Mouse (Mus musculus) forebrain, embryonic 12.5 days (tissue): ENCODE data around the gene Itgb8. TPM values are rescaled to one million over a fixed set of nuclear protein-coding genes. Genes with fewer than 3 reads are reported as not detected.

Experiments
- ATAC-seq: fragments of 200-750 bp; cut with Nextera tagmentation; 2 replicates; pipeline ENCODE4 v1.8.0; 2017; ENCODE audit warnings: moderate TSS enrichment; ENCODE audit not compliant: low FRiP score
- H3K27ac ChIP-seq: fragments of 300-500 bp; sonication (generic); 2 replicates; pipeline ENCODE4 v1.5.1; 2016; ENCODE audit warnings: mild to moderate bottlenecking
- H3K27me3 ChIP-seq: fragments of 300-500 bp; sonication (generic); 2 replicates; pipeline ENCODE4 v1.6.1; 2016; ENCODE audit warnings: mild to moderate bottlenecking
- H3K36me3 ChIP-seq: fragments of 300-500 bp; sonication (generic); replicated peaks from 2 replicates; pipeline ENCODE4 v1.6.1; 2016; ENCODE audit warnings: mild to moderate bottlenecking
- H3K4me1 ChIP-seq: fragments of 300-500 bp; sonication (generic); 2 replicates; pipeline ENCODE4 v1.6.1; 2016
- H3K4me2 ChIP-seq: fragments of 300-500 bp; sonication (generic); 2 replicates; pipeline ENCODE4 v1.6.1; 2016; ENCODE audit warnings: mild to moderate bottlenecking, moderate library complexity
- H3K4me3 ChIP-seq: fragments of 300-500 bp; sonication (generic); replicated peaks from 2 replicates; pipeline ENCODE4 v1.5.1; 2016; ENCODE audit warnings: mild to moderate bottlenecking
- H3K9ac ChIP-seq: fragments of 300-500 bp; sonication (generic); 2 replicates; pipeline ENCODE4 v1.6.1; 2016; ENCODE audit warnings: mild to moderate bottlenecking
- H3K9me3 ChIP-seq: fragments of 300-500 bp; sonication (generic); 2 replicates; pipeline ENCODE4 v1.6.1; 2016
- WGBS: fragments of 180-500 bp; shearing (Covaris S2); methylation state at CpG from one replicate; pipeline ENCODE4 v1.1.7; 2016; 5-methylcytosine and 5-hydroxymethylcytosine counted together
- polyA plus RNA-seq: library from polyadenylated mRNA; unstranded; fragments of >200 nt; fragmentation: Nextera tagmentation; extraction: Ambion mirVana; gene quantifications from 2 replicates; pipeline ENCODE4 v1.2.1, GENCODE M21; 2016

The Itgb8 gene
- polyA plus RNA-seq, 1 experiment from 2014 or later = 22.1 TPM

DNA sequence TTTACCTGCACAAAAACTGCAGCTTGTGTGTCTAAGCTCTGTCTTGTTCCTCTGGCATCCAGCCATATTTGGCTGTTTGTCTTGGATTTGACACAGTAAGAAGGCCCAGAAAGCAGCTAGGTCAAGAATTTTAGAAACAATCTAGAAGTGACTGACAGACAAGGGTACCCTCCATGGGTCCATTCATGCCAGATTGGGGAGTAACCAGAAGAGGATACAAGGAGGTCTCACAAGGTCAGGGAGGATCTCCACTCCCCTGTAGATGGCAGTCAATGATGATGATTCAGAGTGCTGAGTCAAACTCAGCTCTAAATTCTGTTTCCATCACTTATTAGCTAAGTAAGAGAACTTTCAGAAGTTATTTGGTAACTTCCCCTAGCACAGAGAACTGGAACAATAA lies 8.2 kb downstream of the Itgb8 start:
- H3K9ac ChIP-seq = no peak overlapping the region
- H3K9me3 ChIP-seq = no peaks in the 10 kb centered on the region
- H3K4me2 ChIP-seq = no peak overlapping the region
- no peak overlapping the region for H3K4me3 ChIP-seq
- no peaks in the 10 kb centered on the region for H3K27me3 ChIP-seq
- H3K36me3 ChIP-seq = peaks cover 4% of the 10 kb centered on the region; the same call in 1 of the 2 replicates
- no peak overlapping the region for H3K27ac ChIP-seq
- peaks cover 15% of the 10 kb centered on the region for H3K4me1 ChIP-seq
- ATAC-seq = no peak

- H3K27ac ChIP-seq = no peak overlapping the region
- WGBS = 91% methylated on average over 2 of the region's 2 CpGs
- peaks cover 4% of the 10 kb centered on the region; the same call in 1 of the 2 replicates for H3K36me3 ChIP-seq
- H3K4me2 ChIP-seq = no peak overlapping the region
- no peak for ATAC-seq
- H3K27me3 ChIP-seq = no peaks in the 10 kb centered on the region
- H3K9me3 ChIP-seq = no peaks in the 10 kb centered on the region
- peaks cover 11% of the 10 kb centered on the region; the same call in 1 of the 2 replicates for H3K4me1 ChIP-seq
- no peak overlapping the region for H3K4me3 ChIP-seq
- no peak overlapping the region for H3K9ac ChIP-seq
These were observed 9.0 kb downstream of the Itgb8 start for GRCm38 (mm10) chr12:119229601-119230000.

GRCm38 (mm10) chr12:119227898-119228297 lies 10.7 kb downstream of the Itgb8 start:
- no peak for ATAC-seq
- H3K36me3 ChIP-seq = peaks cover 4% of the 10 kb centered on the region; the same call in 1 of the 2 replicates
- H3K27me3 ChIP-seq = no peaks in the 10 kb centered on the region
- no peak overlapping the region for H3K27ac ChIP-seq
- no peak overlapping the region for H3K4me3 ChIP-seq
- WGBS = 53% methylated on average over 1 of the region's 1 CpGs
- no peak overlapping the region for H3K4me2 ChIP-seq
- no peak overlapping the region for H3K9ac ChIP-seq
- H3K9me3 ChIP-seq = no peaks in the 10 kb centered on the region
- peaks cover 9% of the 10 kb centered on the region; the same call in 1 of the 2 replicates for H3K4me1 ChIP-seq

DNA sequence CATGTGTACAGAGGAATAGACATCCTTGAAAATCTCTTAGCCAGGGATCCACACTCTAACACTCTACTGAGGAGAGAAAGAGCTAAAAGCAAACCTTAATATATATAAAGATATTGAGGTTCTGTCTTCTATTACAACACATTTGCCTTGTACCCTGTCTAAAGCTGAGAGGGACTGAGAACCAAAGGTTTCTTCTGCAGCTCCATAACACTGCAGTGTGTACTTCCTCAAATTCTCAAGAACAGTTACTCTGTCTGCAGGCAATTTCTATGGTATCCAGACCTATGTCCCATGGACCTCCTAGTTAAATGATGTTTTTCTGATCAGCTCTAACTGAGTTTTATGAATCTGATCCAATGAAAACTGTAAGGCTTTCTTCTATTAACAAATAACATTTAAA lies 13.9 kb downstream of the Itgb8 start:
- no peaks in the 10 kb centered on the region for H3K4me1 ChIP-seq
- H3K27me3 ChIP-seq = no peaks in the 10 kb centered on the region
- H3K4me2 ChIP-seq = no peak overlapping the region
- no peaks in the 10 kb centered on the region for H3K9me3 ChIP-seq
- no peak overlapping the region for H3K9ac ChIP-seq
- H3K27ac ChIP-seq = no peak overlapping the region
- no peak overlapping the region for H3K4me3 ChIP-seq
- H3K36me3 ChIP-seq = 0 out of 2 replicates have a peak, but pooled peaks cover 4% of the 10 kb centered on the region
- ATAC-seq = no peak

DNA sequence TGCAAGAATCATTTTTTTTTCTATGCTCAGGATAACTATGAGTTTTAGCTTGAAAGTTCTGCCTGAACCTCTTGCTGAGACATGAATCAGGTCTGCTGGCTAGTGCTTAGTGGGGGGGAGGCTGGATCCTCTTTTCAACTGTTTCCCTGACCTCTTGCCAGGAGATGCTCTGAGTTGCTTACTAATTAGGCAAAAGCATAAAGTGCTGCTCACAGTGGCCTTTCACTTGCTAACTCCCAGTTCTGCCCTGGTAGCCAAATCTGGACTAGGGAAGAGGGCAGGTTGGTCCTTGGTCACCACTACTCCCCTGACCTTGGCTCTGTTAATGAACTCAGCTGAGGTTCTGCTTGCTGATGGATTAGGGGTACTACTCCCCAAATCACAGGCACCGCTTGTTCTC lies 19.2 kb downstream of the Itgb8 start:
- Histone ChIP-seq H3K27ac (no peak overlapping the region), H3K4me3 (no peak overlapping the region), H3K4me1 (peaks cover 5% of the 10 kb centered on the region; the same call in 1 of the 2 replicates), H3K4me2 (no peak overlapping the region), H3K27me3 (no peaks in the 10 kb centered on the region), H3K9ac (no peak overlapping the region), H3K9me3 (no peaks in the 10 kb centered on the region), H3K36me3 (no peaks in the 10 kb centered on the region)
- ATAC-seq = no peak
- WGBS = 89% methylated on average over 1 of the region's 1 CpGs

DNA sequence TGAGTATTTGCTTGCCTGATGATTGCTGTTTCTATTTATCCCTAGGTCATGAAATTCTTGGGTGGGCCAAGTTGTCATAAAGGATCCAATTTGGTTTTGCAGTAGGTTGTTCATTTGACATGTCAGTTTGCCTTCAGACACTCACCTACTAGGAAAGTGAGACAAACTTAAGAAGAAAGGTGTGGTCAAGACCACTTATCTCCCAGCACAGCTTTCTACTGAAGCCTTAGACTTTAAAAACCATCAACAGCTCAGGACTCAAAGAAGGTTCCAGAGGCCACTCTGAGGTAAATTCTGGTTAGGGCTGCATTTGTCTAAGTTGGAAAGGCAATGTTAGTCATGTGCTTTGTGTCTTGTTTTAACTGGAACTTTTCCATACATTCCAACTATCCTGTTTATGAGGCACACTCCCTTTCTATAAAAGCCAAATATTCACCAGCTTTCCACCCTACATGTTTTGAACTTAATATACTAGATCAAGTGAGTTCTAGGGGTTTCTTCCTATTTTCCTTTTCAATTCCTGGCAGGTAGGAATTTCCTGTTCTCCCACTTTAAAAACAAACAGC lies 20.8 kb downstream of the Itgb8 start:
- no peak for ATAC-seq
- no peaks in the 10 kb centered on the region for H3K27me3 ChIP-seq
- H3K9me3 ChIP-seq = no peaks in the 10 kb centered on the region
- H3K9ac ChIP-seq = no peak overlapping the region
- no peak overlapping the region for H3K27ac ChIP-seq
- peaks cover 5% of the 10 kb centered on the region; the same call in 1 of the 2 replicates for H3K4me1 ChIP-seq
- H3K4me3 ChIP-seq = no peak overlapping the region
- H3K36me3 ChIP-seq = no peaks in the 10 kb centered on the region
- no peak overlapping the region for H3K4me2 ChIP-seq

- Histone ChIP-seq H3K27me3 (no peaks in the 10 kb centered on the region), H3K4me2 (no peak overlapping the region), H3K36me3 (no peaks in the 10 kb centered on the region), H3K9me3 (no peaks in the 10 kb centered on the region), H3K9ac (no peak overlapping the region), H3K4me1 (peaks cover 5% of the 10 kb centered on the region; the same call in 1 of the 2 replicates), H3K27ac (no peak overlapping the region), H3K4me3 (no peak overlapping the region)
- 97% methylated on average over 3 of the region's 3 CpGs for WGBS
- ATAC-seq = no peak
These were observed 23.4 kb downstream of the Itgb8 start for GRCm38 (mm10) chr12:119215225-119215624.

DNA sequence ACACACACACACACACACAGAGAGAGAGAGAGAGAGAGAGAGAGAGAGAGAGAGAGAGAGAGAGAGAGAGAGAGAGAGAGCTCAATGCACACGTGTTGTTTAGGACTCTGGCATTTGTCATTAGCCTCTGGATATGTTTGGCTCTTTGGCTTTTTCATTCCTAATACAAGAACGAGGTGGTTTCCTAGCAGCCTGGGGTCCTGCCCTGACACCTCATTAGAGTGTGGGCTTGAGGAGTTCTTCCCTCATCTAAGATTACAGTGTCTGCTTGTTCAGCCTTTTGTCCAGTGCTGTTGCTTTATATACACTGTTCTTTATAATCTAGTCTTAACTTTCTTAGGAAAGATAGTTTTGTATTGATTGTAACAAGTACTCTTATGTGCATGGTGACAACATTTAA lies 27.1 kb downstream of the Itgb8 start:
- Histone ChIP-seq H3K9me3 (no peaks in the 10 kb centered on the region), H3K4me2 (no peak overlapping the region), H3K4me3 (no peak overlapping the region), H3K27ac (no peak overlapping the region), H3K9ac (no peak overlapping the region), H3K4me1 (0 out of 2 replicates have a peak, but pooled peaks cover 4% of the 10 kb centered on the region), H3K27me3 (no peaks in the 10 kb centered on the region), H3K36me3 (0 out of 2 replicates have a peak, but pooled peaks cover 4% of the 10 kb centered on the region)
- no peak for ATAC-seq
- WGBS = 50% methylated on average over 2 of the region's 2 CpGs

DNA sequence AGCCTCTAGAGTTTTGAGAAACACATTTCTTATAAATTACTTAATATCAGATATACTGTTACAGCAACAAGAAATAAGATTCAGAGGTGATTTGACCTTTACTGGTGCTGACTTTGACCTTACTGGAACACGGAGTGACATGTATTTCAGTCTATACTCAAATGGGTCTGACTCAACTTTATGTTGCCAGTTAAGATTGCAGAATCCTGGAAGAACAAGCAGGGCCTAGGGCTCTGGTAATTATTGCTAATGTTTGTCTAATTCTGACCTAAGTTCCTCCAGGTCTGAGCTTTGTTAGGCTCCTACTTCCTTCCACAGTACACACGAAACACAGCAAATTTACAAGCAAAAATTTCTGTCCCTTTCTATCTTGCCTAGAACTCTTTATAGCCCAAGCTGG lies 28.0 kb downstream of the Itgb8 start:
- H3K4me3 ChIP-seq = no peak overlapping the region
- H3K36me3 ChIP-seq = 0 out of 2 replicates have a peak, but pooled peaks cover 4% of the 10 kb centered on the region
- H3K4me2 ChIP-seq = no peak overlapping the region
- WGBS = 87% methylated on average over 2 of the region's 2 CpGs
- no peak overlapping the region for H3K9ac ChIP-seq
- H3K27ac ChIP-seq = no peak overlapping the region
- no peaks in the 10 kb centered on the region for H3K27me3 ChIP-seq
- H3K9me3 ChIP-seq = no peaks in the 10 kb centered on the region
- H3K4me1 ChIP-seq = 0 out of 2 replicates have a peak, but pooled peaks cover 4% of the 10 kb centered on the region
- ATAC-seq = no peak

- Histone ChIP-seq H3K27me3 (no peaks in the 10 kb centered on the region), H3K9me3 (no peaks in the 10 kb centered on the region), H3K4me1 (0 out of 2 replicates have a peak, but pooled peaks cover 4% of the 10 kb centered on the region), H3K27ac (no peak overlapping the region), H3K4me3 (no peak overlapping the region), H3K4me2 (no peak overlapping the region), H3K36me3 (0 out of 2 replicates have a peak, but pooled peaks cover 4% of the 10 kb centered on the region), H3K9ac (no peak overlapping the region)
- 96% methylated on average over 1 of the region's 1 CpGs for WGBS
- no peak for ATAC-seq
These were observed 28.6 kb downstream of the Itgb8 start for GRCm38 (mm10) chr12:119210073-119210425.

- H3K9me3 ChIP-seq = no peaks in the 10 kb centered on the region
- WGBS = 94% methylated on average over 2 of the region's 2 CpGs
- H3K36me3 ChIP-seq = 0 out of 2 replicates have a peak, but pooled peaks cover 4% of the 10 kb centered on the region
- no peak for ATAC-seq
- H3K9ac ChIP-seq = no peak overlapping the region
- no peaks in the 10 kb centered on the region for H3K27me3 ChIP-seq
- H3K4me3 ChIP-seq = no peak overlapping the region
- no peak overlapping the region for H3K4me2 ChIP-seq
- H3K27ac ChIP-seq = no peak overlapping the region
- H3K4me1 ChIP-seq = 0 out of 2 replicates have a peak, but pooled peaks cover 4% of the 10 kb centered on the region
These were observed 29.1 kb downstream of the Itgb8 start for GRCm38 (mm10) chr12:119209384-119210072.

DNA sequence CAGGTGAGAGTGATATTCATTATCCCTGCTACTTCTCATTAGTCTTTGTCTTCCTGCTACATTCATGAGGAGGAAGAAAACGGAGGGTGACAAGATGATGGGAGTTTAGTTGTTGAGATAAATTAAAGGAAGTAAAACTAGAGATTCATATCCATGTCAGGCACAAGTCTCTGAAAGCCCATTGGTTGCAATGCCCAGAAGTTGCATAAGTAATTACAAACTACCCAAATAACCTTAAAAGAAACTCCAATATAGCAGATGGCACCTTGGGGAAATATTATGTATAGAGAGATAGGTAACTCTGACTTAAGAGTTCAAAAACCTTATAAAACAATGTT lies 31.2 kb downstream of the Itgb8 start:
- Histone ChIP-seq H3K4me3 (no peak overlapping the region), H3K27me3 (no peaks in the 10 kb centered on the region), H3K36me3 (0 out of 2 replicates have a peak, but pooled peaks cover 4% of the 10 kb centered on the region), H3K27ac (no peak overlapping the region), H3K4me2 (no peak overlapping the region), H3K4me1 (0 out of 2 replicates have a peak, but pooled peaks cover 4% of the 10 kb centered on the region), H3K9me3 (no peaks in the 10 kb centered on the region), H3K9ac (no peak overlapping the region)
- ATAC-seq = no peak
- WGBS = 82% methylated on average over 1 of the region's 1 CpGs
